Mouse (Mus musculus): ENCODE results near the gene Snrk. TPM values are rescaled to one million over a fixed set of nuclear protein-coding genes. Genes with fewer than 3 reads are reported as not detected.
"Not testable (repeated sequence)": the region's sequence is repeated elsewhere in the genome, so short reads cannot be mapped to it uniquely, and the experiment has no call there.

Gene Snrk
- polyA plus RNA-seq, 1 experiment from 2014 or later = 57.7 TPM

- H3K36me3 ChIP-seq = no peaks in the 10 kb centered on the region
- H3K4me1 ChIP-seq = peaks cover 3% of the 10 kb centered on the region
- 89% methylated on average over 9 of the region's 9 CpGs for WGBS
- H3K27me3 ChIP-seq = no peaks in the 10 kb centered on the region
- no peak overlapping the region for H3K27ac ChIP-seq (replicated peaks)
- no peak for ATAC-seq (ENCODE audit: low FRiP score, low read depth)
- H3K4me3 ChIP-seq = no peak overlapping the region
- H3K9me3 ChIP-seq = no peaks in the 10 kb centered on the region
- no peak overlapping the region for H3K9ac ChIP-seq (replicated peaks)
- no peak overlapping the region for H3K4me2 ChIP-seq (replicated peaks)
Observed at GRCm38 (mm10) chr9:122149997-122150826, 33.1 kb downstream of the Snrk start.

DNA sequence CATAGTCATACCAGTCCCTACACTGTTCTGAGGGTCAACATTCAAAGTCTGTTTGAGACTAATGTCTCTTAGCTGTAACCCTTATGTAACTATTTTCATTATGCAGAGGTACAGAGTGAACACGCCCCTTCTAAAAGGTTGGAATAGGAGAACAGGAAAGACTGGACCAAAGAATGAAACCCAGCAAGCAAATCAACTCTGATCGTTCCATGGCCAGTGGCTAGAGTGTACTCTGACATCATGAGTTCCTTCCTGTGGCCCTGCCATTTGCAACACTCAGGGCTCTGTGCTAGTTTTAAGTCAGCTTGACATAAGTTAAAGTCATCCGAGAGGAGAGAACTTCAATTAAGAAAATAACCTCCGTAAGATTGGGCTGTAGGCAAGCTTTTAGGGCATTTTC lies 35.0 kb downstream of the Snrk start:
- H3K4me3 ChIP-seq = no peak overlapping the region
- peaks cover 9% of the 10 kb centered on the region; the same call in 1 of the 2 replicates for H3K36me3 ChIP-seq
- no peak overlapping the region for H3K4me2 ChIP-seq (replicated peaks)
- H3K9me3 ChIP-seq = no peaks in the 10 kb centered on the region
- H3K27me3 ChIP-seq = no peaks in the 10 kb centered on the region
- 93% methylated on average over 4 of the region's 4 CpGs for WGBS
- no peak for ATAC-seq (ENCODE audit: low FRiP score, low read depth)
- no peaks in the 10 kb centered on the region for H3K4me1 ChIP-seq
- H3K27ac ChIP-seq (replicated peaks) = no peak overlapping the region
- no peak overlapping the region for H3K9ac ChIP-seq (replicated peaks)

GRCm38 (mm10) chr9:122152501-122152900 lies 35.4 kb downstream of the Snrk start:
- WGBS = 100% methylated on average over 1 of the region's 1 CpGs
- no peak overlapping the region for H3K4me2 ChIP-seq (replicated peaks)
- no peaks in the 10 kb centered on the region for H3K4me1 ChIP-seq
- no peaks in the 10 kb centered on the region for H3K9me3 ChIP-seq
- no peak for ATAC-seq (ENCODE audit: low FRiP score, low read depth)
- H3K9ac ChIP-seq (replicated peaks) = no peak overlapping the region
- H3K27me3 ChIP-seq = no peaks in the 10 kb centered on the region
- no peak overlapping the region for H3K27ac ChIP-seq (replicated peaks)
- H3K4me3 ChIP-seq = no peak overlapping the region
- H3K36me3 ChIP-seq = peaks cover 13% of the 10 kb centered on the region

- no peak overlapping the region for H3K27ac ChIP-seq (replicated peaks)
- ATAC-seq (ENCODE audit: low FRiP score, low read depth) = no peak
Observed at GRCm38 (mm10) chr9:122153436-122153835, 36.4 kb downstream of the Snrk start.

GRCm38 (mm10) chr9:122155193-122155592 lies 38.1 kb downstream of the Snrk start:
- ATAC-seq (ENCODE audit: low FRiP score, low read depth) = no peak

More at GRCm38 (mm10) chr9:122153436-122153835, 36.4 kb downstream of the Snrk start:
- no peak overlapping the region for H3K9ac ChIP-seq (replicated peaks)
- peaks cover 22% of the 10 kb centered on the region for H3K36me3 ChIP-seq
- 94% methylated on average over 3 of the region's 3 CpGs for WGBS
- no peak overlapping the region for H3K4me2 ChIP-seq (replicated peaks)
- H3K9me3 ChIP-seq = no peaks in the 10 kb centered on the region
- no peaks in the 10 kb centered on the region for H3K4me1 ChIP-seq
- no peaks in the 10 kb centered on the region for H3K27me3 ChIP-seq
- H3K4me3 ChIP-seq = no peak overlapping the region

DNA sequence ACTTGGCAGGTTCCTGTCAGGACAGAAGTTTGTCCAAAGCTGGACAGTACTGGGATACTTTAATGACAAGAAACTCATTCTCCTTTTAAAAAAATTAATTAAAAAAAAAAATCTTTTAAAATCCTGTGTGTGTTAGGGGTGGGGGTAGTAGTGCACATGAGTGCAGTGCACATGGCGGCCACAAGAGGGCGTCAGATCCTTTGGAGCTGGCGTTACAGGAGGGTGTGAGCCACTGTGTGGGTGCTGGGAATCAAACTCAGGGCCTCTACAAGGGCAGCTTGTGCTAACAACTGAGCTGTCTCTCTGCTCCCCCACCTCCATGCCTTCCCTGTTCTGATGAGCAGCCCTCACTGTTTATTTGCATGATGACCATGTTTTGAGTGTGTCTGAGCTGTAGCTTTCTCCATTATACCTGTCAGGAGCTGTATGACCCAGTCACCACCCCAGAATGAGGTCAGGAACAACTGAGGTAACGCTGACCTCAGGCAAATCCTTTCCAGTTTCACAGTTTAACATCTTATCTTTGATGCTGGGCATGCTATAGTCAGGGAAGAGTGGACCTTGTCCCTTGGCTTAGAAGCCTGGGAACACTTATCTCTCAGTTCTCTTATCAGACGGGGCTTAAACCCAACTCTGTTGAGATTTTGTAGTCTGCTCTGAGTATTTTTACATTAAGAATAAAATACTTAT lies 39.5 kb downstream of the Snrk start:
- H3K9ac ChIP-seq (replicated peaks) = no peak overlapping the region
- H3K27me3 ChIP-seq = no peaks in the 10 kb centered on the region
- 86% methylated on average over 5 of the region's 5 CpGs for WGBS
- H3K36me3 ChIP-seq = peaks cover 33% of the 10 kb centered on the region
- no peak for ATAC-seq (ENCODE audit: low FRiP score, low read depth)
- no peaks in the 10 kb centered on the region for H3K4me1 ChIP-seq
- no peak overlapping the region for H3K4me3 ChIP-seq
- H3K9me3 ChIP-seq = no peaks in the 10 kb centered on the region
- H3K4me2 ChIP-seq (replicated peaks) = no peak overlapping the region
- no peak overlapping the region for H3K27ac ChIP-seq (replicated peaks)

More at GRCm38 (mm10) chr9:122155193-122155592, 38.1 kb downstream of the Snrk start:
- H3K27ac ChIP-seq (replicated peaks) = no peak overlapping the region
- peaks cover 29% of the 10 kb centered on the region for H3K36me3 ChIP-seq
- WGBS = 100% methylated on average over 1 of the region's 1 CpGs
- H3K9ac ChIP-seq (replicated peaks) = no peak overlapping the region
- H3K9me3 ChIP-seq = no peaks in the 10 kb centered on the region
- H3K27me3 ChIP-seq = no peaks in the 10 kb centered on the region
- no peak overlapping the region for H3K4me3 ChIP-seq
- H3K4me1 ChIP-seq = no peaks in the 10 kb centered on the region
- no peak overlapping the region for H3K4me2 ChIP-seq (replicated peaks)

DNA sequence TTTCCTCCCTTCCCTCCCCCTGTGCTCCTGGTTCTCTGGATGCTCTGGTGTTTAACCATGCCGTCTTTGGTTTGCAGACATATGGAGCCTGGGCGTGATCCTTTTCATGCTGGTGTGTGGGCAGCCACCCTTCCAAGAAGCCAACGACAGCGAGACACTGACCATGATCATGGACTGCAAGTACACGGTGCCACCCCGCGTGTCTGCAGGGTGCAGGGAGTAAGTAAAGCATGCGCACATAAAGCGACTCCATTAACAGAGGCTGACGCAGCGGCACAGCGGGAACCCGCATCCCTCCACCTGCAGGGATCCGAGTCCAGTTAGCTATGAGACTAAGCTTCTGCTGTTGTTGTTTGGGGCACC lies 40.0 kb downstream of the Snrk start:
- no peaks in the 10 kb centered on the region for H3K9me3 ChIP-seq
- no peak overlapping the region for H3K4me2 ChIP-seq (replicated peaks)
- ATAC-seq (ENCODE audit: low FRiP score, low read depth) = no peak
- H3K36me3 ChIP-seq = peaks cover 33% of the 10 kb centered on the region
- H3K9ac ChIP-seq (replicated peaks) = no peak overlapping the region
- H3K27me3 ChIP-seq = no peaks in the 10 kb centered on the region
- H3K27ac ChIP-seq (replicated peaks) = no peak overlapping the region
- H3K4me3 ChIP-seq = no peak overlapping the region
- WGBS = 92% methylated on average over 14 of the region's 14 CpGs
- no peaks in the 10 kb centered on the region for H3K4me1 ChIP-seq

GRCm38 (mm10) chr9:122164535-122164934 lies 47.5 kb downstream of the Snrk start:
- no peaks in the 10 kb centered on the region for H3K4me1 ChIP-seq
- no peaks in the 10 kb centered on the region for H3K9me3 ChIP-seq
- WGBS = 93% methylated on average over 4 of the region's 4 CpGs
- no peak overlapping the region for H3K9ac ChIP-seq (replicated peaks)
- peaks cover 59% of the 10 kb centered on the region for H3K36me3 ChIP-seq
- H3K27me3 ChIP-seq = no peaks in the 10 kb centered on the region
- no peak overlapping the region for H3K4me2 ChIP-seq (replicated peaks)
- no peak overlapping the region for H3K27ac ChIP-seq (replicated peaks)
- H3K4me3 ChIP-seq = no peak overlapping the region
- no peak for ATAC-seq (ENCODE audit: low FRiP score, low read depth)

GRCm38 (mm10) chr9:122167719-122168118 lies 50.7 kb downstream of the Snrk start:
- H3K27me3 ChIP-seq; H3K4me1 ChIP-seq; H3K4me2 ChIP-seq (replicated peaks); H3K4me3 ChIP-seq; ATAC-seq (ENCODE audit: low FRiP score, low read depth); H3K27ac ChIP-seq (replicated peaks); H3K9me3 ChIP-seq; H3K9ac ChIP-seq (replicated peaks): not testable (repeated sequence)
- WGBS = 94% methylated on average over 5 of the region's 5 CpGs
- H3K36me3 ChIP-seq = peaks cover 65% of the 10 kb centered on the region

DNA sequence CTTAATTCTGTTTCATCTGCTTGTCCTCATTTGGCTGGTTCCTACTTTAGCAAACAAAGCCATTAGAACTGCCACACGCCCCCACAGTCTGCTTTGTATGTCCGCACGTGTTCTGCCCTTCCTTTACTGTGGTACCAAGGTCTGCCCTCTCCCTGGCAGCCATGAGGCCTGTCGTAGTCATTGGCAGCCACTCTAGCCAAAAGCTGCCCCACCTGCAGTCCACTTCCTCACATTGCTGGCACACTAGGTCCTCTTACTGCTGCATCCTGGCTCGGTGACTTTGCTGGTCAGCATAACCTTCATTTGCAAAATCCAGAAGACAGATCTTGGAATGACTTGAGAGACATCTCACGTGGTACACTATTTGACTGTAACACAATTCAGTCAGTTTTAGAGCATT lies 52.8 kb downstream of the Snrk start:
- no peak overlapping the region for H3K4me2 ChIP-seq (replicated peaks)
- H3K27ac ChIP-seq (replicated peaks) = no peak overlapping the region
- H3K9ac ChIP-seq (replicated peaks) = no peak overlapping the region
- no peak overlapping the region for H3K4me3 ChIP-seq
- no peaks in the 10 kb centered on the region for H3K4me1 ChIP-seq
- no peak for ATAC-seq (ENCODE audit: low FRiP score, low read depth)
- no peaks in the 10 kb centered on the region for H3K27me3 ChIP-seq
- no peaks in the 10 kb centered on the region for H3K9me3 ChIP-seq
- 96% methylated on average over 6 of the region's 6 CpGs for WGBS
- H3K36me3 ChIP-seq = peaks cover 55% of the 10 kb centered on the region

- peaks cover 42% of the 10 kb centered on the region for H3K36me3 ChIP-seq
- no peak for ATAC-seq (ENCODE audit: low FRiP score, low read depth)
- H3K4me3 ChIP-seq = no peak overlapping the region
- no peak overlapping the region for H3K4me2 ChIP-seq (replicated peaks)
- 87% methylated on average over 11 of the region's 11 CpGs for WGBS
- no peak overlapping the region for H3K9ac ChIP-seq (replicated peaks)
- H3K27me3 ChIP-seq = no peaks in the 10 kb centered on the region
- H3K4me1 ChIP-seq = no peaks in the 10 kb centered on the region
- no peaks in the 10 kb centered on the region for H3K9me3 ChIP-seq
- H3K27ac ChIP-seq (replicated peaks) = no peak overlapping the region
Observed at GRCm38 (mm10) chr9:122172612-122173186, 55.6 kb downstream of the Snrk start.

All from midbrain, embryonic 12.5 days (tissue).